Mouse (Mus musculus): Measurements from ENCODE around the gene Tlx1.

DNA sequence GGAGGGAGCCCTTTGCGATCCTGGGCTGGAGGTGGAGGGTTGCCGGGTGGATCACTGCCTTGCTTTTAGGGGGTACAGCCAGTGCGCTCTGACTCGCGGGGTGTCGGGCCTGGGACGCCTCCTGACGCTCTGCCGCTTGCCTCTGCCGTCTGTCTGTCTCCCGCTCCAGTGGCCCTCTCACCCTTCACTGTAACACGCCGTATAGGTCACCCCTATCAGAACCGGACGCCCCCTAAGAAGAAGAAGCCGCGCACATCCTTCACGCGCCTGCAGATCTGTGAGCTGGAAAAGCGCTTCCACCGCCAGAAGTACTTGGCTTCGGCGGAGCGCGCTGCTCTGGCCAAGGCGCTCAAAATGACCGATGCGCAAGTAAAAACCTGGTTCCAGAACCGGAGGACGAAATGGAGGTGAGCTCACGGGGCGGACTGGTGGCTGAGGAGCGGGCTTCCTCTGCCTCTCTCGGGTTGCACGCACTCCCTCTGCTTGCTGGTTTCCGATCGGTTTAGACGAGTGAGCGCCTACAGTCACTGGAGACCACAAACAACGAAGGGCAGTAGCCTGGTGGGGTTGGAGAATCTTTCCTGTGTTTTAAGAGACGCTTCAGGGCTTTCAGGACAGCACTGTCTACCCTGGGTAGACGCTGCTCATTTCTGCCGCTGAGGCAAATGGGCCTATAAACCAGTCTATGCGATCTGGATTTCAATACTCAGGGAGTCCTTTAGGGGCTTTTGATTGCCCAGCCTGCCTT is 3.0 kb downstream of the Tlx1 start:
- TF ChIP-seq CTCF (IDR thresholded peaks at IDR 0.05; ENCODE audit: control insufficient read depth, insufficient read depth, insufficient read length) (no peak), MAX (IDR thresholded peaks at IDR 0.05) (no peak), MYOD1 (IDR thresholded peaks at IDR 0.05; ENCODE audit: control insufficient read depth, insufficient read length, low read depth) (no peak), CEBPB (IDR thresholded peaks at IDR 0.05; ENCODE audit: low read depth) (no peak), MYOG (IDR thresholded peaks at IDR 0.05; ENCODE audit: control insufficient read depth, extremely low read depth, insufficient read length) (no peak)

All from C2C12 (cell line).